Mouse (Mus musculus) C2C12 (cell line): Measurements from ENCODE around the gene Itga11.

Source experiments
- CEBPB ChIP-seq: IDR thresholded peaks from one replicate; pipeline ENCODE4 v1.6.1; 2011; ENCODE audit warnings: low read depth, mild to moderate bottlenecking, control low read depth, moderate library complexity
- CTCF ChIP-seq: IDR thresholded peaks from one replicate; pipeline ENCODE4 v1.5.1; 2011; ENCODE audit not compliant: control insufficient read depth, insufficient read depth, insufficient read length
- FOSL1 ChIP-seq: IDR thresholded peaks from one replicate; pipeline ENCODE4 v1.8.0; 2011; ENCODE audit warnings: mild to moderate bottlenecking, low read length; ENCODE audit not compliant: poor library complexity, insufficient read depth, severe bottlenecking
- MAX ChIP-seq: IDR thresholded peaks from one replicate; pipeline ENCODE4 v1.6.1; 2011; ENCODE audit warnings: mild to moderate bottlenecking, control low read depth
- MYOD1 ChIP-seq: IDR thresholded peaks from one replicate; pipeline ENCODE4 v1.6.1; 2011; ENCODE audit warnings: low read depth; ENCODE audit not compliant: control insufficient read depth, insufficient read length
- MYOG ChIP-seq: IDR thresholded peaks from one replicate; pipeline ENCODE4 v1.6.1; 2011; ENCODE audit not compliant: control insufficient read depth, insufficient read length; ENCODE audit errors: extremely low read depth
- USF1 ChIP-seq: IDR thresholded peaks from one replicate; pipeline ENCODE4 v1.6.1; 2011; ENCODE audit warnings: low read depth, mild to moderate bottlenecking, control low read depth, moderate library complexity

- no peak for TF ChIP-seq CTCF
- no peak for TF ChIP-seq MYOD1
- no peak for TF ChIP-seq MAX
- no peak for TF ChIP-seq USF1
- no peak for TF ChIP-seq CEBPB
- TF ChIP-seq MYOG = no peak
- no peak for TF ChIP-seq FOSL1
Observed at GRCm38 (mm10) chr9:62675172-62675571, 2.5 kb upstream of the Itga11 start.
